Mouse (Mus musculus): ENCODE measurements around the gene Gm20809. TPM values are rescaled to one million over a fixed set of nuclear protein-coding genes. Genes with fewer than 3 reads are reported as not detected.

Gm20809 gene
- polyA plus RNA-seq (2021; fragmentation: Nextera tagmentation) = not detected in 2 replicates
- long read RNA-seq, experiment 1 = 0 reads
- long read RNA-seq, experiment 2 = 0 reads

GRCm38 (mm10) chrY:24454757-24455156, at the start of gene Gm20809:
Gene Gm20809 (plus strand): TSS chrY:24455057.

Data from layer of hippocampus, adult 6 months (tissue).